Mouse (Mus musculus) testis, adult 2 months (tissue): ENCODE measurements at regions not wholly inside any gene's neighbourhood (a gene's known extent, or its start where the extent isn't known, plus 50 kb on each side); places are given as distances from the start of the nearest gene placed in this dataset.

Source experiments
- CTCF ChIP-seq: fragments of 200-500 bp; IDR thresholded peaks from 2 replicates; pipeline ENCODE4 v1.5.1; 2012; ENCODE audit warnings: low read depth, mild to moderate bottlenecking, inconsistent platforms, low read length, moderate library complexity; ENCODE audit not compliant: control insufficient read depth, insufficient read depth, insufficient replicate concordance
- POLR2A ChIP-seq: fragments of 200-500 bp; IDR thresholded peaks from 2 replicates; pipeline ENCODE4 v1.6.1; 2012; ENCODE audit warnings: low read depth, mild to moderate bottlenecking, inconsistent platforms, low read length, moderate library complexity; ENCODE audit not compliant: control insufficient read depth

DNA sequence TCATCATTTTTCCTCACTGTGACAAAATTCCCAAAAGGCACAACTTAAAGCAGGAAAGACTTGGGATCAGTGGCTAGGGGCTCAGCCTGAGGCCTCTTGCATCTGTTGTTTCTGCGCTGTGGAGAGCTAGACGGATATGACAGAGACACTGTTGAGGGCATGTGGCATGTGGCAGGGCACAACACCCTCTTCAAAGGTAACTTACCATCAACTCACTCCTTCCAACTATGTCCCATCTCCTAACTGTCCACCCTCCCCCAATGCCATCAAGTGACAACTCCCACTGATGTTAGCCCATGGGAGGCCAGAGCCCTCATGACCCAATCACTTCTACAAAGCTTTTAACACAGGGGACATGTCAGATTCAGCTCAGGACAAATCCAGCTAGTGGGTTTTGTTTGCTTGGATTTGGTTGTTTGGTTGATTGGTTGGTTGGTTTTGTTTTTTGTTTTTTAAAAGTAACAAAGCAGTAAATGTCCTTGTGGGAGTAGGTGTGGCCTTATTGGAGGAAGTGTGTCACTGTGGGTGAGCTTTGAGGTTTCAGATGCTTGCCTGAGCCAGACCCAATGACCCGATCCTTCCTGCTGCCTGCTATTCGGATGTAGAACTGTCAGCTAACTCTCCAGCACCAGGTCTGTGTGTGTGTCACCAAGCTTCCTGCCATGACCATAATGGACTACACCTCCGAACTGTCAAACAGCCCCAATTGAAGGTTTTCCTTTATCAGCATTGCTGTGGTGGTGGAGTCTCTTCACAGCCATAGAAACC is 53.2 kb upstream of the Lef1 start:
- TF ChIP-seq CTCF (no peak), POLR2A (no peak)
